Mouse (Mus musculus): ENCODE data around the gene Heatr5b. TPM values are rescaled to one million over a fixed set of nuclear protein-coding genes. Genes with fewer than 3 reads are reported as not detected.

The Heatr5b gene
- polyA plus RNA-seq, 1 experiment from 2014 or later, result 15.5 TPM

GRCm38 (mm10) chr17:78778765-78779164 lies 56.4 kb downstream of the Heatr5b start:
- Histone ChIP-seq H3K4me2 (no peak overlapping the region), H3K9me3 (ENCODE audit: control insufficient read depth, low read length) (no peaks in the 10 kb centered on the region), H3K36me3 (ENCODE audit: control insufficient read depth, insufficient read depth, low read length) (0 out of 2 replicates have a peak, but pooled peaks cover 3% of the 10 kb centered on the region), H3K27ac (ENCODE audit: low read depth, low read length) (no peak overlapping the region), H3K27me3 (ENCODE audit: control insufficient read depth, insufficient read depth, low read length) (no peaks in the 10 kb centered on the region), H3K4me3 (ENCODE audit: low read depth, low read length) (no peak overlapping the region), H3K9ac (ENCODE audit: low read length) (no peak overlapping the region), H3K4me1 (ENCODE audit: control insufficient read depth, insufficient read depth, low read length) (no peaks in the 10 kb centered on the region)
- no peak for DNase-seq (ENCODE audit: low spot score, missing footprints)
- no peak for ATAC-seq (ENCODE audit: low FRiP score)
- 94% methylated on average over 1 of the region's 1 CpGs for WGBS

GRCm38 (mm10) chr17:78772317-78772716 lies 62.8 kb downstream of the Heatr5b start:
- DNase-seq (ENCODE audit: low spot score, missing footprints) (no peak), ATAC-seq (ENCODE audit: low FRiP score) (no peak)
- Histone ChIP-seq H3K9me3 (ENCODE audit: control insufficient read depth, low read length) (no peaks in the 10 kb centered on the region), H3K4me3 (ENCODE audit: low read depth, low read length) (no peak overlapping the region), H3K27me3 (ENCODE audit: control insufficient read depth, insufficient read depth, low read length) (no peaks in the 10 kb centered on the region), H3K36me3 (ENCODE audit: control insufficient read depth, insufficient read depth, low read length) (no peaks in the 10 kb centered on the region), H3K9ac (ENCODE audit: low read length) (no peak overlapping the region), H3K4me1 (ENCODE audit: control insufficient read depth, insufficient read depth, low read length) (no peaks in the 10 kb centered on the region), H3K4me2 (no peak overlapping the region), H3K27ac (ENCODE audit: low read depth, low read length) (no peak overlapping the region)
- WGBS, result 93% methylated on average over 2 of the region's 2 CpGs

GRCm38 (mm10) chr17:78770932-78771331 lies 64.2 kb downstream of the Heatr5b start:
- Histone ChIP-seq H3K4me3 (ENCODE audit: low read depth, low read length) (no peak overlapping the region), H3K36me3 (ENCODE audit: control insufficient read depth, insufficient read depth, low read length) (peaks cover 2% of the 10 kb centered on the region; the same call in 1 of the 2 replicates), H3K4me1 (ENCODE audit: control insufficient read depth, insufficient read depth, low read length) (no peaks in the 10 kb centered on the region), H3K27ac (ENCODE audit: low read depth, low read length) (no peak overlapping the region), H3K9me3 (ENCODE audit: control insufficient read depth, low read length) (no peaks in the 10 kb centered on the region), H3K27me3 (ENCODE audit: control insufficient read depth, insufficient read depth, low read length) (no peaks in the 10 kb centered on the region), H3K4me2 (no peak overlapping the region), H3K9ac (ENCODE audit: low read length) (no peak overlapping the region)
- no peak for DNase-seq (ENCODE audit: low spot score, missing footprints)
- ATAC-seq (ENCODE audit: low FRiP score), result no peak
- WGBS, result 76% methylated on average over 7 of the region's 7 CpGs

GRCm38 (mm10) chr17:78769341-78769740 lies 65.8 kb downstream of the Heatr5b start:
- Histone ChIP-seq H3K4me1 (ENCODE audit: control insufficient read depth, insufficient read depth, low read length) (no peaks in the 10 kb centered on the region), H3K27me3 (ENCODE audit: control insufficient read depth, insufficient read depth, low read length) (no peaks in the 10 kb centered on the region), H3K27ac (ENCODE audit: low read depth, low read length) (no peak overlapping the region), H3K4me3 (ENCODE audit: low read depth, low read length) (no peak overlapping the region), H3K9me3 (ENCODE audit: control insufficient read depth, low read length) (no peaks in the 10 kb centered on the region), H3K36me3 (ENCODE audit: control insufficient read depth, insufficient read depth, low read length) (peaks cover 2% of the 10 kb centered on the region; the same call in 1 of the 2 replicates), H3K4me2 (no peak overlapping the region), H3K9ac (ENCODE audit: low read length) (no peak overlapping the region)
- WGBS, result 80% methylated on average over 3 of the region's 3 CpGs
- DNase-seq (ENCODE audit: low spot score, missing footprints), result no peak
- ATAC-seq (ENCODE audit: low FRiP score), result no peak

- Histone ChIP-seq H3K27ac (ENCODE audit: low read depth, low read length) (no peak overlapping the region), H3K36me3 (ENCODE audit: control insufficient read depth, insufficient read depth, low read length) (peaks cover 2% of the 10 kb centered on the region; the same call in 1 of the 2 replicates), H3K9ac (ENCODE audit: low read length) (no peak overlapping the region), H3K4me2 (no peak overlapping the region), H3K4me3 (ENCODE audit: low read depth, low read length) (no peak overlapping the region), H3K4me1 (ENCODE audit: control insufficient read depth, insufficient read depth, low read length) (no peaks in the 10 kb centered on the region), H3K9me3 (ENCODE audit: control insufficient read depth, low read length) (no peaks in the 10 kb centered on the region), H3K27me3 (ENCODE audit: control insufficient read depth, insufficient read depth, low read length) (no peaks in the 10 kb centered on the region)
- DNase-seq (ENCODE audit: low spot score, missing footprints) (no peak), ATAC-seq (ENCODE audit: low FRiP score) (no peak)
- 83% methylated on average over 2 of the region's 2 CpGs for WGBS
Observed at GRCm38 (mm10) chr17:78768937-78769336, 66.2 kb downstream of the Heatr5b start.

- no peaks in the 10 kb centered on the region for H3K4me1 ChIP-seq (ENCODE audit: control insufficient read depth, insufficient read depth, low read length)
- H3K27ac ChIP-seq (ENCODE audit: low read depth, low read length), result no peak overlapping the region
- DNase-seq (ENCODE audit: low spot score, missing footprints), result no peak
- no peaks in the 10 kb centered on the region for H3K9me3 ChIP-seq (ENCODE audit: control insufficient read depth, low read length)
- no peak overlapping the region for H3K9ac ChIP-seq (ENCODE audit: low read length)
- H3K27me3 ChIP-seq (ENCODE audit: control insufficient read depth, insufficient read depth, low read length), result no peaks in the 10 kb centered on the region
- ATAC-seq (ENCODE audit: low FRiP score), result no peak
- 77% methylated on average over 8 of the region's 8 CpGs for WGBS
- H3K36me3 ChIP-seq (ENCODE audit: control insufficient read depth, insufficient read depth, low read length), result peaks cover 2% of the 10 kb centered on the region; the same call in 1 of the 2 replicates
- H3K4me2 ChIP-seq, result no peak overlapping the region
- H3K4me3 ChIP-seq (ENCODE audit: low read depth, low read length), result no peak overlapping the region
Observed at GRCm38 (mm10) chr17:78767546-78767945, 67.6 kb downstream of the Heatr5b start.

- Histone ChIP-seq H3K4me3 (ENCODE audit: low read depth, low read length) (no peak overlapping the region), H3K9ac (ENCODE audit: low read length) (no peak overlapping the region), H3K9me3 (ENCODE audit: control insufficient read depth, low read length) (no peaks in the 10 kb centered on the region), H3K27me3 (ENCODE audit: control insufficient read depth, insufficient read depth, low read length) (no peaks in the 10 kb centered on the region), H3K36me3 (ENCODE audit: control insufficient read depth, insufficient read depth, low read length) (peaks cover 2% of the 10 kb centered on the region; the same call in 1 of the 2 replicates), H3K27ac (ENCODE audit: low read depth, low read length) (no peak overlapping the region), H3K4me1 (ENCODE audit: control insufficient read depth, insufficient read depth, low read length) (no peaks in the 10 kb centered on the region), H3K4me2 (no peak overlapping the region)
- WGBS, result 84% methylated on average over 7 of the region's 7 CpGs
- DNase-seq (ENCODE audit: low spot score, missing footprints) (no peak), ATAC-seq (ENCODE audit: low FRiP score) (no peak)
Observed at GRCm38 (mm10) chr17:78766084-78766483, 69.1 kb downstream of the Heatr5b start.

GRCm38 (mm10) chr17:78763272-78763671 lies 71.9 kb downstream of the Heatr5b start:
- Histone ChIP-seq H3K27me3 (ENCODE audit: control insufficient read depth, insufficient read depth, low read length) (no peaks in the 10 kb centered on the region), H3K36me3 (ENCODE audit: control insufficient read depth, insufficient read depth, low read length) (peaks cover 2% of the 10 kb centered on the region; the same call in 1 of the 2 replicates), H3K4me1 (ENCODE audit: control insufficient read depth, insufficient read depth, low read length) (no peaks in the 10 kb centered on the region), H3K27ac (ENCODE audit: low read depth, low read length) (no peak overlapping the region), H3K4me2 (no peak overlapping the region), H3K9me3 (ENCODE audit: control insufficient read depth, low read length) (no peaks in the 10 kb centered on the region), H3K4me3 (ENCODE audit: low read depth, low read length) (no peak overlapping the region), H3K9ac (ENCODE audit: low read length) (no peak overlapping the region)
- DNase-seq (ENCODE audit: low spot score, missing footprints) (no peak), ATAC-seq (ENCODE audit: low FRiP score) (no peak)
- WGBS, result 96% methylated on average over 5 of the region's 5 CpGs

GRCm38 (mm10) chr17:78752938-78753655 lies 82.1 kb downstream of the Heatr5b start:
- Histone ChIP-seq H3K4me1 (ENCODE audit: control insufficient read depth, insufficient read depth, low read length) (no peaks in the 10 kb centered on the region), H3K4me2 (no peak overlapping the region), H3K27ac (ENCODE audit: low read depth, low read length) (no peak overlapping the region), H3K9me3 (ENCODE audit: control insufficient read depth, low read length) (no peaks in the 10 kb centered on the region), H3K9ac (ENCODE audit: low read length) (no peak overlapping the region), H3K36me3 (ENCODE audit: control insufficient read depth, insufficient read depth, low read length) (peaks cover 2% of the 10 kb centered on the region; the same call in 1 of the 2 replicates), H3K27me3 (ENCODE audit: control insufficient read depth, insufficient read depth, low read length) (no peaks in the 10 kb centered on the region), H3K4me3 (ENCODE audit: low read depth, low read length) (no peak overlapping the region)
- 58% methylated on average over 17 of the region's 17 CpGs for WGBS
- DNase-seq (ENCODE audit: low spot score, missing footprints) (no peak), ATAC-seq (ENCODE audit: low FRiP score) (no peak)

All from midbrain, embryonic 11.5 days (tissue).